Mouse (Mus musculus): ENCODE measurements around the gene Kansl1l.

GRCm38 (mm10) chr1:66672812-66673211 is 144.6 kb downstream of the Kansl1l start:
- TF ChIP-seq CTCF (IDR thresholded peaks at IDR 0.05; ENCODE audit: control insufficient read depth, insufficient read depth, low read length) (no peak), POLR2A (IDR thresholded peaks at IDR 0.05; ENCODE audit: borderline replicate concordance, control insufficient read depth, low read depth, low read length) (no peak)
